13 mouse cellular contexts compared by ENCODE assay signal in genomic region chr16:31069211-31070166, GRCm38 (mm10). TPM values are rescaled to one million over a fixed set of nuclear protein-coding genes. Genes with fewer than 3 reads are reported as not detected.
DNase-seq lines count a peak whose midpoint lies in the region; ATAC-seq and TF ChIP-seq lines count a peak whose summit lies in the region.
"Had no signal": no experiment of that assay in that cellular context is flagged by ENCODE, and none has a peak within 500 bp of the region (broad histone marks: within the 10 kb centered on the region; RNA-seq: fewer than 3 reads in every experiment).

No protein-coding gene starts in this region.

- in situ Hi-C loops in CH12.LX (cut with MboI; ENCODE audit: low pct_ligation_motif_present, low pct_unique_long_range_greater_than_20kb, low sequenced_read_pairs) = loop anchor here (5.0 to 25.0 kb wide), 6 partner anchors 82 to 807 kb away; partner anchors contain the start of genes Cpn2 and Fam43a

- TF ChIP-seq RAD21 in CH12.LX (IDR thresholded peaks at IDR 0.05; ENCODE audit: low read depth, low read length) = no peak; the same call in 1 of the 2 replicates

- H3K4me1 ChIP-seq in CH12.LX (ENCODE audit: control insufficient read depth in 1 of 2, insufficient read depth in 2 of 2) = peaks cover 56 to 83% of the 10 kb centered on the region in 2 experiments
- no peaks in the 10 kb centered on the region; the same call in 1 of the 2 replicates for H3K4me1 ChIP-seq in stomach, postnatal 0 days (replicated peaks; ENCODE audit: control insufficient read depth, insufficient read depth)

- H3K27ac ChIP-seq in left cerebral cortex, adult 2 months = peak overlapping the region; percentile 37
- H3K27ac ChIP-seq in CH12.LX (ENCODE audit: insufficient read depth, low read depth) = peak overlapping the region; percentile 14; the same call in 1 of the 2 replicates
- no peak overlapping the region for H3K27ac ChIP-seq in stomach, postnatal 0 days (replicated peaks)

- no peaks in the 10 kb centered on the region for H3K9me3 ChIP-seq in CH12.LX (replicated peaks; ENCODE audit: low read length)
- no peaks in the 10 kb centered on the region for H3K9me3 ChIP-seq in stomach, postnatal 0 days (ENCODE audit: control insufficient read depth, low read length)

- peaks cover 0 to 16% of the 10 kb centered on the region in 2 experiments for H3K36me3 ChIP-seq in CH12.LX (replicated peaks in 1 of 2; ENCODE audit: control insufficient read depth in 1 of 2, insufficient read depth in 1 of 2, low read length in 1 of 2)
- H3K36me3 ChIP-seq in stomach, postnatal 0 days (ENCODE audit: control insufficient read depth, insufficient read depth, low read length) = no peaks in the 10 kb centered on the region

- WGBS in stomach, postnatal 0 days = 82% methylated on average over 14 of the region's 14 CpGs

- peak; percentile 20 to 37 for DNase-seq in frontal cortex, postnatal 36 days (ENCODE audit: low spot score in 2 of 2)
- DNase-seq in frontal cortex, postnatal 25 days (ENCODE audit: low spot score in 2 of 2) = no peak
- no peak for DNase-seq in left cerebral cortex, adult 2 months (ENCODE audit: extremely low spot score in 1 of 2, low spot score in 2 of 2)
- no peak for DNase-seq in left cerebral cortex, adult 11 months (ENCODE audit: low spot score)
- peak; percentile 66 for DNase-seq in CH12.LX (ENCODE audit: extremely low read depth)
- peak; percentile 37 for DNase-seq in induced T-regulatory cell, adult 2 months (ENCODE audit: low read depth)
- no peak for DNase-seq in stomach, postnatal 0 days (ENCODE audit: low spot score)
- no peak for DNase-seq in adrenal gland, postnatal 10 days
- DNase-seq: adrenal gland, adult 8-10 months; cerebellum, adult 9-11 months; heart, postnatal 10 days; kidney, adult 18-20 months; thymus, adult 18-20 months had no signal

- no peak overlapping the region for H3K4me3 ChIP-seq in left cerebral cortex, adult 2 months
- H3K4me3 ChIP-seq in CH12.LX (replicated peaks in 1 of 3; ENCODE audit: low read depth in 2 of 3, low read length in 2 of 3, poor library complexity in 1 of 3) = peak overlapping the region in 1 of 3 experiments; percentile 0
- H3K4me3 ChIP-seq in stomach, postnatal 0 days (ENCODE audit: low read depth, low read length) = no peak overlapping the region

- 0 out of 2 replicates have a peak overlapping the region, but pooled peaks have one; percentile 13 for H3K4me2 ChIP-seq in CH12.LX (ENCODE audit: insufficient read depth, low read depth, poor library complexity, severe bottlenecking)
- H3K4me2 ChIP-seq in stomach, postnatal 0 days (replicated peaks; ENCODE audit: low read depth) = no peak overlapping the region

- TF ChIP-seq EP300 in CH12.LX (IDR thresholded peaks at IDR 0.05; ENCODE audit: low read length) = peak; percentile 77
- TF ChIP-seq EP300 in stomach, postnatal 0 days (optimal IDR thresholded peaks at IDR 0.05) = no peak

- dilution Hi-C loops in CH12.LX (cut with MboI; ENCODE audit: extremely low pct_ligation_motif_present, extremely low pct_unique_long_range_greater_than_20kb, low sequenced_read_pairs) = no loop called here

- ATAC-seq in stomach, postnatal 0 days (ENCODE audit: low FRiP score, low TSS enrichment) = no peak

- H3K79me2 ChIP-seq in CH12.LX (replicated peaks; ENCODE audit: control insufficient read depth, extremely low read depth, insufficient read depth, poor library complexity, severe bottlenecking) = 0 out of 2 replicates have a peak, but pooled peaks cover 2% of the 10 kb centered on the region

- no peak overlapping the region for H3K9ac ChIP-seq in CH12.LX (ENCODE audit: insufficient read depth, low read depth)
- H3K9ac ChIP-seq in stomach, postnatal 0 days (ENCODE audit: low read length) = no peak overlapping the region

- intact Hi-C loops in left cerebral cortex, adult 2 months (cut with DNase I) = loop anchor here (1.0 to 5.0 kb wide), 5 partner anchors 87 to 692 kb away; partner anchors contain the start of gene Lsg1

- TF ChIP-seq CTCF in left cerebral cortex, adult 2 months (IDR thresholded peaks at IDR 0.05) = no peak
- no peak for TF ChIP-seq CTCF in CH12.LX (conservative IDR thresholded peaks at IDR 0.05 in 1 of 2, IDR thresholded peaks at IDR 0.05 in 1 of 2; ENCODE audit: low read depth in 2 of 2, low read length in 2 of 2)
- no peak for TF ChIP-seq CTCF in stomach, postnatal 0 days (IDR thresholded peaks at IDR 0.05; ENCODE audit: low read depth)

- no peaks in the 10 kb centered on the region for H3K27me3 ChIP-seq in CH12.LX (replicated peaks)
- no peaks in the 10 kb centered on the region for H3K27me3 ChIP-seq in stomach, postnatal 0 days (ENCODE audit: control insufficient read depth, insufficient read depth, low read length)

- no peak for TF ChIP-seq POLR2A in CH12.LX (IDR thresholded peaks at IDR 0.05; ENCODE audit: low read depth, low read length)

TF ChIP-seq in CH12.LX, 34 proteins besides CTCF, POLR2A, EP300 and RAD21:
- TF ChIP-seq ZNF384 (IDR thresholded peaks at IDR 0.05; ENCODE audit: low read depth, low read length) (no peak), TCF12 (IDR thresholded peaks at IDR 0.05; ENCODE audit: low read depth, low read length) (peak; percentile 69), MAFK (IDR thresholded peaks at IDR 0.05; ENCODE audit: insufficient replicate concordance, low read length) (0 out of 2 replicates have a peak, but pooled peaks have one; percentile 21), IRF4 (IDR thresholded peaks at IDR 0.05; ENCODE audit: low read depth, low read length) (peak; percentile 65), MEF2A (IDR thresholded peaks at IDR 0.05; ENCODE audit: borderline replicate concordance, low read depth, low read length) (peak; percentile 42; the same call in 1 of the 2 replicates), MXI1 (IDR thresholded peaks at IDR 0.05; ENCODE audit: low read depth, low read length) (peak; percentile 63; the same call in 1 of the 2 replicates), USF1 (IDR thresholded peaks at IDR 0.05; ENCODE audit: low read depth, low read length) (peak; percentile 29; the same call in 1 of the 2 replicates), CHD2 (IDR thresholded peaks at IDR 0.05; ENCODE audit: low read length) (peak; percentile 37), ELF1 (IDR thresholded peaks at IDR 0.05; ENCODE audit: low read depth, low read length) (no peak), ZMIZ1 (IDR thresholded peaks at IDR 0.05; ENCODE audit: low read depth, low read length) (no peak), BHLHE40 (IDR thresholded peaks at IDR 0.05; ENCODE audit: low read depth, low read length) (peak; percentile 84), JUND (conservative IDR thresholded peaks at IDR 0.05; ENCODE audit: low read depth, low read length) (no peak), HCFC1 (IDR thresholded peaks at IDR 0.05; ENCODE audit: low read depth, low read length) (no peak), SIN3A (IDR thresholded peaks at IDR 0.05; ENCODE audit: low read length) (peak; percentile 52; the same call in 1 of the 2 replicates), RCOR1 (conservative IDR thresholded peaks at IDR 0.05; ENCODE audit: low read depth, low read length) (0 out of 2 replicates have a peak, but pooled peaks have one; percentile 36), ETS1 (conservative IDR thresholded peaks at IDR 0.05; ENCODE audit: low read depth, low read length) (peak; percentile 75), MYC (IDR thresholded peaks at IDR 0.05; ENCODE audit: low read depth, low read length) (peak; percentile 55; the same call in 1 of the 2 replicates), MAX (IDR thresholded peaks at IDR 0.05; ENCODE audit: low read length) (peak; percentile 87), JUN (IDR thresholded peaks at IDR 0.05; ENCODE audit: insufficient read depth, low read depth, low read length) (no peak), PAX5 (IDR thresholded peaks at IDR 0.05; ENCODE audit: low read length) (no peak), SMC3 (IDR thresholded peaks at IDR 0.05; ENCODE audit: low read depth, low read length) (no peak; the same call in 1 of the 2 replicates), POLR2AphosphoS2 (IDR thresholded peaks at IDR 0.05; ENCODE audit: low read depth, low read length) (no peak)

RNA-seq across cellular contexts. Expression of gene Xxylt1, which starts 11.7 kb away (rescaled TPM):
- total RNA-seq in left cerebral cortex, adult 2 months (2021) = 10 to 100 TPM; 19.4 to 21.9 TPM
- 21.5 and 23.8 TPM in 2 replicates for total RNA-seq in CH12.LX (2012; rRNA removed)
- total RNA-seq in CH12.LX (2014; rRNA removed) = 43.4 and 45.7 TPM in 2 replicates
- polyA plus RNA-seq in CH12.LX (2012; ENCODE audit: insufficient read length, low read depth) = 27.4 and 35.1 TPM in 2 replicates
- polyA plus RNA-seq in stomach, postnatal 0 days (2015; fragmentation: Nextera tagmentation; extraction: Ambion mirVana) = 7.2 and 7.3 TPM in 2 replicates
- total RNA-seq in adrenal gland, postnatal 10 days (2021) = 10 to 100 TPM; 12.4 to 15.6 TPM

Comparison
In these comparisons a context has a peak if more than half of its experiments do, and no peak if none do; other contexts are left out.
1. DNase-seq: peak in frontal cortex, postnatal 36 days (2 of 2), CH12.LX (single experiment) and induced T-regulatory cell, adult 2 months (single experiment); none in frontal cortex, postnatal 25 days (0 of 2), left cerebral cortex, adult 2 months (0 of 2), left cerebral cortex, adult 11 months (single experiment), stomach, postnatal 0 days (single experiment) and adrenal gland, postnatal 10 days (single experiment).